Mouse (Mus musculus): ENCODE results near the gene Nrxn3.

Gene Nrxn3

GRCm38 (mm10) chr12:89836271-89836670, 1113.6 kb downstream of the Nrxn3 start:
- DNase-seq, result no peak

DNA sequence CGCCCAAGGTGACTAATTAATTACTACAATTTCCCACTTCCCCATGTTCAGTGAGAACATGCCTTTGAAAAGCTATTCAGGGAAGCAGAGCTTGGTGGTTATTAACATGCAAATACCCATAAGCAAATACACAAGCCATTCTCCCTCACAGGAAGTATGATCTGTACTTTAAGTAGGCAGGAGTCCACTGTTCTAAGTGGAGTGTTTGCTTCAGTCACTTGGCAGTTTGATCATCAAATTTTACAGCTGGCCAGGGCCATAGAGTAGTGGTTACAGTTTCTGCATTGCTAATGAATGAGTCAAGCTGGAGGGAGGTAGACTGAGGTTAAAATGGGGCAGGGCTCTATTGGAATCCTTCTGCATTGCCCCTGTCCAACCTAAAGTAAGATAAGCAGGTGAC, 1120.2 kb downstream of the Nrxn3 start:
- no peak for DNase-seq

- no peak for DNase-seq
These were observed 1125.4 kb downstream of the Nrxn3 start for GRCm38 (mm10) chr12:89848116-89848515.

GRCm38 (mm10) chr12:89854355-89854754, 1131.7 kb downstream of the Nrxn3 start:
- peak; percentile 9 for DNase-seq

DNA sequence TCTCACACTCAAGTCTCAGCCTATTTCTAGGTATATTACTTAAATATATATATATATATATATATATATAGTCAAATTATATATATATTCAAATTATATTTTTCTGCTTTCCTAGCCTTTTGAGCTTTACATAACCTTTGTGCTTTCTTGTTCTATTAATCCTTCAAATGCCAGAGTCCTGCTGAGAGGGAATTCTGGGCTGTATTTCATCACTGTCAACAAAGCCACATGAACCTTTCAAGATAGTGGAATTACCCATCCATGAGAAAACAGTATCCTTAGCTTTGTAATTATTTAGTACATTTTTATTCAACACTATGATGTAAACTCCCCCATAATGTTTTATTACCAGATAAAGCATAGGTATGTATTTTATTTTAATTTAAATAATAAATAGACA, 1144.4 kb downstream of the Nrxn3 start:
- no peak for DNase-seq

GRCm38 (mm10) chr12:89882617-89883370, 1160.1 kb downstream of the Nrxn3 start:
- DNase-seq, result peak; percentile 5

DNA sequence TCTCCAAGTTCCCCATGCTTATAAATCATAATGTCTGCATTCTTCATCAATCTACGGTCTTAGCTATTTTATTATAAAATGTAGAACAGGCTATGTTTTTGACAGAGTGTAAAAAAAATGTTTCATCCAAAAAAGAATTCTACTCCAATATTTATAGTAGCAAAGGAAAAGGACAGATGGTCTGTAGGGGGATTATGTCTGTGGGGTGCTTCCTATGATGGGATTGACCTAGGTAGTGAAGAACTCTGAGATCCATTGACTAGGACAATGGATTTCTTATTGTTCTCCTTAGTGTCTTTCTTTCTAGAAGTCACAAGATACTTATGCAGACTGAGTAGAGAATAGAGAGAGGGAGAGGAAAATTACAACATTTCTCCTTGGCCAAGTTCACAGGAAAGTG, 1161.9 kb downstream of the Nrxn3 start:
- no peak for DNase-seq

- no peak for DNase-seq
These were observed 1166.0 kb downstream of the Nrxn3 start for GRCm38 (mm10) chr12:89888647-89889046.

DNA sequence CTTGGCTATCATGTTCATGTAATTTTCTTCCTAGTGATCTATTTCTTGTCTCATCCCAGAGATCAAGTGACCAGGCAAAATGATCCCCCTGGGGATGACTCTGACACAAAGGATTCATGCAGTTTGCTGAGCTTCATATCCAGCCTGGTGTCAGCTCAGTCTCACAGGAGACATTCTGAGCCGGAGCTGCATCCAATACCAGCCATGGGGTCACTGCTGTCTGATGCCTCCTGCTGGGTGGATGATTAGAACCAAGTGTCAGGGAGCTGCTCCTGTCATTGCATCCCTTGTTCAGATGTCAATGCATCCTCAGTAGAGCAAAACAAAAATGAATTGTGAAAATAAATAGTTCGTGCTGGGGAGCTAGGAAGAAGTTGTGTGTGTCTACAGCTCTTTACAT, 1174.2 kb downstream of the Nrxn3 start:
- peak; percentile 20 for DNase-seq

DNA sequence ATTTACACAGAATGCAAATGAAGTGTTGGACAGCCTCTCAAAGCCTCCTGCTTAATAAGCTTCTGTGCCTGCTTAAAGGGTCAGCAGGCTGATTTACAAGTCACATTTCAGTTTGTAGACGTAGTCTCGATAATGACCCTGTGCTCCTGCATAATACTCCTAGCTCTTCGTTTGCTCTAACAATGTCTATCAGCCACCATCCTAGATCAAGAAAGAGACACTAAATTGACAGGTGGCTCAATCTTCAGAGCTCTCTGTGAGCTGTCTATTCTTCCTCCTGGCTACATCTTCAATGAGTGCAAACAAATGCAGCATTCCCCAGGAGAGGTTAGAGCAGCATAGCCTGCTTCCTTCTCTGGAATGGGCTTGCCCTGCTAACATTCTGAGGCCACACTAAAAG, 1186.9 kb downstream of the Nrxn3 start:
- no peak for DNase-seq

- DNase-seq, result peak; percentile 51
These were observed 1195.6 kb downstream of the Nrxn3 start for GRCm38 (mm10) chr12:89918138-89918829.

- DNase-seq, result no peak
These were observed 1209.7 kb downstream of the Nrxn3 start for GRCm38 (mm10) chr12:89932338-89932737.

- no peak for DNase-seq
These were observed 1211.0 kb downstream of the Nrxn3 start for GRCm38 (mm10) chr12:89933630-89934029.

DNA sequence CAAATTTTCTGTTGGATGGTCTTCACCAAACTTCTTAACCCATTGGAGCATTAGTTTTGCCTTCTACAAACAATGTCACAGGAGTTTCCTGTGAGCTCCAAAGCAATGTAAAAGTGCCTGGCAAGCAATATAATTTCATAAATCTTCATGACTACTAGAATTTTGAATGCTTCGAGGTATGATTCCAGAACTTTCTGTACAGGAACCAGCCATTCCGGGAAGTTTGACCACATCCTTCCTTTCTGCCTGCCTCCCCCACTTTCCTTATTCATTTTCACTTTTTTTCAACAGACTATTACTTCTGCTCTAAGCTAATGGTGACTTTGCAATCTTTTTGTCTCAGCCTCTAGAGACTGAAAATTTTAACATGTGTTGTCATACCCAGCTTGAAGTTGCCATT, 1218.1 kb downstream of the Nrxn3 start:
- no peak for DNase-seq

GRCm38 (mm10) chr12:89945911-89946502, 1223.3 kb downstream of the Nrxn3 start:
- no peak for DNase-seq

- DNase-seq, result no peak
These were observed 1223.8 kb downstream of the Nrxn3 start for GRCm38 (mm10) chr12:89946522-89946921.

DNA sequence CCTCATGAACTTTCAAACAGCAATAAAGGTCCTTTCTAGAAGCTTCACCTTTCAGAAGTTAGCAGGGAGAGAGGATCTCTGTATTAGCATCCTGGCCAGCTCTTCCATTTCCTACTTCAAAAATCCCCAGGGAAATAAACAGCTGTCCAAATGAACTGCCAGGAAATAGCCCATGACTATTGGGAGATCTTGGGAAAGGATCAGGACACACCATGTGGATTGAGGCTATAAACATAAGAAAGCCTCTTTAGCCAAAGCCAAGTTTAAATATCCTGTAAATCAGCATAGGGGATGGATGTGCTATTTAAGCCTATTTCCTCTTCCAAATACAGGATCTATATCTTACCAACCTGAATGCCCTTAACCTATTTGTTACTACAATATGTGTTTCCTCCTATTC, 1230.6 kb downstream of the Nrxn3 start:
- no peak for DNase-seq

DNA sequence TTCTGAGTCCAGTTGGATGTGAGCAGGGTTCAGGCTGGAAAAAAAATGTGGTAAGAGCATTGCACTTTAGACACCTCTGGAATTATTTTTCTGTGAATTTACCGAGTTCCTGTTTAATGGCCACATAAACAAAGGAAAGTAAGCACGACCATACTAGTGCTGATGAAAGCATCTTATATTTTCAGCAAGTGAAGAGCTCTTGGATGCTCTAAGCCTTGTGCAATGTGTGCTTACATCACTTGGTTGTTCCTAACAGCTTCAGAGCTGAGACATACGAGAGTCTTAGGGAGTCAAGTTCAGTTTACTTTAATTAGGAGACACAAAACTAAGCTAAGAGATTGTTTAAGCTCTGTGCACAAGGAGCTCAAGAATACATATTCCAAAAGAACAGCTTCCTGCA, 1231.0 kb downstream of the Nrxn3 start:
- no peak for DNase-seq

DNA sequence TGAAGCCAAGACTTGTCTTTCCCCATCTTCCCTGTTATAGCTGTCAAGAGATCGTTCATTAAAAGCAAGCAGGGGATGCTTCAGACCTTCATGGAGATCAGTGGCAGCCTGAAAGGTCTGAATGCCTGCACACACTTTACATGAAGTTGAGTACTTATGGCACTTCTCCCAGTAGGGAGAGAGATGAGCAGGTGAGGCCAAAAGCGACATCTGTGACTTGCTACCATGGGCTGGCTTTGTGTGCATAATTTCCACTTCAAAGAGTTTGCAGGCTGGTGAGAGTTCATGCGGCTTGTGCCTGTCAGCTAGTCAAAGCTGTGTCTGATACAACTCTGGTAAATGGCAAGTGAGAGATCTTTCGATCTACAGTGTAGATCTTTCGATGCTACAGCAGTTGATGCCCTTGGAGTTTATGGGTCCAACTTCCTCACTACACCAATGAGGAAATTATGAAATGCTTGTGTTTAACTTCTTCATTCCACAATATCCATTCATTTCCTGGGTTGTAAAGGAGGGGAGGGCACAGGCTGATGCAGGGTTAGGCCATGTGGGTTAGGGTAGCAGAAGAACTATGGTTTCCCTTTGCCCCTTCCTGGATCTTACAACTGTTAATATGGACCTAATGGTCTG, 1231.9 kb downstream of the Nrxn3 start:
- no peak for DNase-seq

GRCm38 (mm10) chr12:89963073-89963472, 1240.4 kb downstream of the Nrxn3 start:
- no peak for DNase-seq

DNA sequence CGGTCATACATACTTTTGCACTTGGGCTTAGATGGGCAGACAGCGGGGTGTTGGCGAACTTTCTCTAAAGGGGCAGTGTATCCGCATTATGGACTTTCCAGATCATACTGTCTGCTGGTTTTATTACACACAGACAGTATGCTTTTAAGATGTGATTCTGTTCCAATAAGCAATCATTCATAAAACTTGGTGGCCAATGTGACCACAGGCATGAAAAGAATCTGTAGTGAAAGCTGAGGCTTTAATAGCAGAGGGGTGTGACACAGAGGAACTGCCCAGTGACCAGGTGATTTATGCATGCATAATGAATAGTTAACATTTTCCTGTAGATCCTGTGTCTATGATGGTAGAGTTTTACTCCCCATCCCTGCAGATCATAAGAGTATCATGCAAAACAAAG, 1254.0 kb downstream of the Nrxn3 start:
- no peak for DNase-seq

- no peak for DNase-seq
These were observed 1254.8 kb downstream of the Nrxn3 start for GRCm38 (mm10) chr12:89977479-89977878.

DNA sequence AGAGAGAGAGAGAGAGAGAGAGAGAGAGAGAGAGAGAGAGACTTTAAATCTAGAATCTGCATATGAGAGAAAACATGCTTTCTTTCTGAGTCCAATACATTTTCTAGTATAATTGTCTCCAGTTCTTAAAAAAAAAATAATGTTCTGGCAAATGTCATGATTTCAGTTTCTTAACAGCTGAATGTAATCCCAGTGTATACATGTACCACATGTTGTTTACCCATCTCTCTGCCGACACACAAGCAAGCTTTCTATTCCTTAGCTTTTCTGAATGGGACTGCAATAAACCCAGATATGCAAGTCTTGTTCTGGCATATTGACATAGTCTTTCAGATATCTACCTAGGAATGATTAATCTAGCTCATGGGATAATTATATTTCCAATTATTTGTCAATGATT, 1256.5 kb downstream of the Nrxn3 start:
- no peak for DNase-seq

DNA sequence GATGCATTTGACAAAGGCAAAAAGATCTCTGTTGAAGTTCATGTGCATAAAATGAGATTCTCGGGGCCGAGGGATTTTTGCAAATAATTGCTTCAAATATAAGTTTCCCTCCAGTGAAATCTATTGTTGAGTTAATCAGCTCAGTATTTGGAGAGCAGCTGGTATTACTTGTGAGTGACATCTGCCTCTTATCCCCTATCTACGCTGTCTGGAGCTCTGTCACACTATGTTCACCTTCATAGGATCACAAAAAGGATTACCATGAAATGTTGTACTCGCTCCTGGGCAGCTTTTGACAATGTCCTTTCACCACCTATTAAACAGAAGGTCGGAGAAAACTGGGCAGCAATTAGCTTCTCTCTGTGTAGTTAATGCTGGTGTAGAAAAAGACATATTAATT, 1259.8 kb downstream of the Nrxn3 start:
- DNase-seq, result no peak
